Mouse (Mus musculus): ENCODE measurements at regions not wholly inside any gene's neighbourhood (a gene's known extent, or its start where the extent isn't known, plus 50 kb on each side); places are given as distances from the start of the nearest gene placed in this dataset.

DNA sequence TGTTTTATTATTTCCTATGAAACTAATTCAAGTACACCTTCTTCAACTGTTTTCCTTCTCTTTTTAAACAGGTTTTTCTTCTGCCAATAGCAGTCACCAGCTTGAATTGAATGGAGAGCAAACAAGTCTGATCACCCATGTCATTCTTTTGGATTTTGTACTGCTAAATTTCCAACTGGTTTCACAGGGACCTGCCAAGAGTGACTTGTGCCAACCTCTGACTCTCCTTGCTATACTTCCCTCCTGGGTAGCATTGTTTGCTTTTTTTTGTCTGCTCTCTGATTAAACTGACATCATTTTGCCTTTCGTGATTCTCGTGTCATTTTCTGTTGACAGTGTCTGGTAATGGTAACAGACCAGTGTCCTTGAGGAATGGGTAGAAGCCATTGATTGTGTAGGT is 1323.5 kb downstream of the Pcdh9 start:
- Histone ChIP-seq H3K9me3 (ENCODE audit: control insufficient read depth, insufficient read depth, low read depth, low read length) (no peaks in the 10 kb centered on the region), H3K9ac (ENCODE audit: insufficient read depth, low read depth, low read length, poor library complexity, severe bottlenecking) (no peak overlapping the region), H3K27ac (ENCODE audit: insufficient read depth, low read depth, low read length, poor library complexity, severe bottlenecking) (no peak overlapping the region), H3K4me3 (ENCODE audit: insufficient read depth in 1 of 2, low read depth in 1 of 2, low read length in 2 of 2, poor library complexity in 1 of 2, severe bottlenecking in 1 of 2) (no peak overlapping the region), H3K4me1 (ENCODE audit: control insufficient read depth in 2 of 2, insufficient read depth in 2 of 2, low read length in 2 of 2, poor library complexity in 1 of 2) (no peaks in the 10 kb centered on the region), H3K36me3 (ENCODE audit: control insufficient read depth, insufficient read depth, low read length, poor library complexity, severe bottlenecking) (no peaks in the 10 kb centered on the region)
- in situ Hi-C loops (cut with MboI; ENCODE audit: low sequenced_read_pairs in 2 of 2, unreplicated experiment in 2 of 2), result no loop called here
- no peak for DNase-seq (ENCODE audit: low read depth, low spot score)
- TF ChIP-seq ZNF384 (IDR thresholded peaks at IDR 0.05; ENCODE audit: low read depth, low read length) (no peak), HCFC1 (IDR thresholded peaks at IDR 0.05; ENCODE audit: borderline replicate concordance, insufficient read depth, low read length) (no peak), ZC3H11A (IDR thresholded peaks at IDR 0.05; ENCODE audit: borderline replicate concordance, low read depth, low read length) (no peak)
